Mouse (Mus musculus) myocyte (in vitro differentiated cells): ENCODE data around the gene Pla2g4e.

Source experiments
- E2F4 ChIP-seq: IDR thresholded peaks from one replicate; pipeline ENCODE4 v1.6.1; 2011; ENCODE audit warnings: mild to moderate bottlenecking, control low read depth, moderate library complexity; ENCODE audit not compliant: insufficient read depth
- MYOD1 ChIP-seq, 3 experiments: IDR thresholded peaks; one replicate each; pipeline ENCODE4 v1.6.1; 2011; ENCODE audit warnings: control low read depth in 2 of 3, low read depth in 2 of 3, mild to moderate bottlenecking in 2 of 3, moderate library complexity in 1 of 3; ENCODE audit not compliant: insufficient read length in 2 of 3, control insufficient read depth in 1 of 3
- POLR2A ChIP-seq: IDR thresholded peaks from one replicate; pipeline ENCODE4 v1.6.1; 2011; ENCODE audit warnings: low read depth, mild to moderate bottlenecking, control low read depth, moderate library complexity; ENCODE audit not compliant: insufficient read length
- TCF12 ChIP-seq: IDR thresholded peaks from one replicate; pipeline ENCODE4 v1.6.1; 2011; ENCODE audit warnings: mild to moderate bottlenecking, control low read depth; ENCODE audit not compliant: poor library complexity, insufficient read depth, severe bottlenecking
- TCF3 ChIP-seq: IDR thresholded peaks from one replicate; pipeline ENCODE4 v1.6.1; 2011; ENCODE audit warnings: low read depth, control low read depth; ENCODE audit not compliant: insufficient read length
- USF1 ChIP-seq: IDR thresholded peaks from one replicate; pipeline ENCODE4 v1.6.1; 2011; ENCODE audit warnings: low read depth, mild to moderate bottlenecking, control low read depth, moderate library complexity

DNA sequence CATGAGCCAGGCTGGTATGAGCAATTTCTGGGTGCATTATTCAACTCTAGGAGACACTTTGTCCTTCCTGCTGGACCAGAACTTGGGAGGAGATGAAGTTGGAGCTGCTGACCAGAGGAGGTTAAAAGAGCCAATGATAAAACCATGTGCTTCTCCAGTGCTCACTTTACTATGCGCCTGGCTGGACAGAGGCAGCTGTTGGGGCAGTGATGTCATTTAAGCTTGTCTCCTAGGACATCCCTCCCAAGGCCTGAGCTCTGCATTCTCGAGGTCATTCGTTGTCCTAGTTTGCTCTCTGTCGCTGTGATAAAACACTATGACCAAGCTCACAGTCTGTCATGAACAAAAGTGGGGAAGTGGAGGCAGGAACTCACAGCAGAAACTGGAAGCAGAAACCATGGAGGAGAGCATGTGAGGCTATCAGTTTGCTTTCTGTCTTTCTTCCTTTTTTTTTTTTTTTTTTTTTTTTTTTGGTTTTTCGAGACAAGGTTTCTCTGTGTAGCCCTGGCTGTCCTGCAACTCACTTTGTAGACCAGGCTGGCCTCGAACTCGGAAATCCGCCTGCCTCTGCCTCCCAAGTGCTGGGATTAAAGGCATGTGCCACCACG is 46.4 kb upstream of the Pla2g4e start:
- TF ChIP-seq POLR2A, result no peak
- no peak for TF ChIP-seq USF1
- TF ChIP-seq MYOD1 (IDR thresholded peaks at IDR 0.05; ENCODE audit: control insufficient read depth in 1 of 3, insufficient read length in 2 of 3, low read depth in 2 of 3), result peak in 1 of 3 experiments; percentile 47
- TF ChIP-seq E2F4, result no peak
- no peak for TF ChIP-seq TCF12
- TF ChIP-seq TCF3, result no peak
